Mouse (Mus musculus) embryonic stem cell, embryonic (primary cell): Measurements from ENCODE around the gene Nrxn3.

ENCODE experiments used
- CTCF ChIA-PET, 4 experiments: fragments of 300-600 bp in 2 of 4; fragments of 350-600 bp in 2 of 4; sonication (Branson Sonifier 250); formaldehyde crosslinking; loops; one replicate each; lab custom pipeline; 2022; ENCODE audit warnings: inconsistent platforms in 2 of 4; lab: Charles Lee
- POLR2A ChIA-PET, 4 experiments: fragments of 300-600 bp in 2 of 4; fragments of 350-600 bp in 2 of 4; sonication (Branson Sonifier 250); formaldehyde crosslinking; loops; one replicate each; lab custom pipeline; 2022; ENCODE audit warnings: antibody characterized with exemption in 4 of 4, inconsistent platforms in 1 of 4; lab: Charles Lee

Gene Nrxn3

DNA sequence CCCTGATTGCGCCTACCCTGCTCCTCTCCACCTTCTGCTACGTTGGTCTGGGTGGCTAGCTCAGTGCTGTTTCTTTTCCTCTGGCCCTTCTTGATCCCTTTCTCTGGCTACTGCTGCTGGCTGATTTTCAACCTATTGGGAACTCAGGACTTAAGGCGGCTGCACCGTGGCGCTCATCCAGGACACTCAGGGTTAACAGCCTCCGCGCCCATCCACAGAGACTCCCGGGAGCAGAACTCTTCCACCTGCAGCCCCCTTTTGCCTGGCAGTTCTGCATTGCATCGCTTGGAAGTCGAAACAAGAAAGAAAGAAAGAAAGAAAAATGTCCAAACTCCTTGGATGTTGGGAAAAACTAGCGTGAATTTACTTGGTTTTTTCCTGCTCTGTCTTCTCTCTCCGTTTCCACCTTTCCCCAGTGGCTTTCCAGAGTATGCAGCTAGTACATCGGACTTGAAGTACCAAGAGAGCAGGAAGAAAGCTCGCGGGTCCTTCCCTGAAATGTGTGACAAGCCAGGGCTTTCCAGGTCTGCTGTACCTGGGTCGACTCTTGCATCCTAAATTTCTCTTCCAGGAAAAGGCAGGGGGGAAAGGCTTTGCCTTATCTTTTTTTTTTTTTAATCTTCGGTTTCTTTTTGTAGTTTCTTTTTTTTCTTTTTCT lies 1090.0 kb downstream of the Nrxn3 start:
- ChIA-PET POLR2A (interaction anchor here in 2 of 4 experiments (1.0 kb wide), 2 partner anchors 11 to 1777 kb away, joined by 3 read pairs; partner anchors contain the start of gene Gtf2a1 (in 1 of the 2)), CTCF (no interaction called here)

GRCm38 (mm10) chr12:89813294-89813693 lies 1090.6 kb downstream of the Nrxn3 start:
- CTCF ChIA-PET = no interaction called here
- POLR2A ChIA-PET = no interaction called here

DNA sequence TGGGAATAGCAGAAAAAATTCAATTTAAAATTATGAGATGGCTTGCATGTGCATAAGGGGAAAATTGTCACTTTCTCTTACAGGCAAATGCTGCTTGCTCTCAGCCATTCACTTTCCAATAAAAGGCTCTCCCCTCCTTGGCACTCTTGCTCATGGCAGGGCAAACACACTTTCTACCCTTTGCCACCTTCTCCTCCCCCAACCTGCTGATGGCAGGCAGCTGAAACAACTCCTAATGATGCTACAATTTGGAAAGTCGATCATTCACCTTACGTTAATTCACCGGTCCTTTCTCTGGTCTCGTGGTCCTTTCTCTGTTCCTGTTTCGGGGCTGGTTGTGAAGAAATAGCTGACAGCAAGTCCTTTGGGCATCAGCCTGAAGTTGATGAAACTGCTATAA lies 1091.0 kb downstream of the Nrxn3 start:
- POLR2A ChIA-PET = no interaction called here
- CTCF ChIA-PET = no interaction called here

DNA sequence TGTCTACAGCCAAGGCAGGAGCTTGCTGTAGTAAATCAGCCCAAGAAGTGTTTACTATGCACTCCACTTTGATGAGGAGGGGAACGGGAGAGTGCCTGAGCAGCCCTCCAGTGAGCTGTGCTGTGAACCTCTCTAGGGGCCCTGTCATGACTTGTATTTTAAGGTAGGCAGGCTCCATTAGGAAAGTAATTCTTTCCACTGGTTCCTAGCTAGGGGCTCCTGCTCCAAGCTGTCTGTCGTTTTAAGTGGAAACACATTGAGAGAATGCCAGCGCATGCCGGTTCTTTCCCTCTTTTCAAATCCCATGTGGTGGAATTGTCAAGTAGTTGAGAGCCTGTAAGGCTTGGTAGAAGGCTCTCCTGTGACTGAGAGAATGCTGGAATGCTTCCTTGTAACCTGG lies 1091.9 kb downstream of the Nrxn3 start:
- CTCF ChIA-PET = no interaction called here
- POLR2A ChIA-PET = no interaction called here

DNA sequence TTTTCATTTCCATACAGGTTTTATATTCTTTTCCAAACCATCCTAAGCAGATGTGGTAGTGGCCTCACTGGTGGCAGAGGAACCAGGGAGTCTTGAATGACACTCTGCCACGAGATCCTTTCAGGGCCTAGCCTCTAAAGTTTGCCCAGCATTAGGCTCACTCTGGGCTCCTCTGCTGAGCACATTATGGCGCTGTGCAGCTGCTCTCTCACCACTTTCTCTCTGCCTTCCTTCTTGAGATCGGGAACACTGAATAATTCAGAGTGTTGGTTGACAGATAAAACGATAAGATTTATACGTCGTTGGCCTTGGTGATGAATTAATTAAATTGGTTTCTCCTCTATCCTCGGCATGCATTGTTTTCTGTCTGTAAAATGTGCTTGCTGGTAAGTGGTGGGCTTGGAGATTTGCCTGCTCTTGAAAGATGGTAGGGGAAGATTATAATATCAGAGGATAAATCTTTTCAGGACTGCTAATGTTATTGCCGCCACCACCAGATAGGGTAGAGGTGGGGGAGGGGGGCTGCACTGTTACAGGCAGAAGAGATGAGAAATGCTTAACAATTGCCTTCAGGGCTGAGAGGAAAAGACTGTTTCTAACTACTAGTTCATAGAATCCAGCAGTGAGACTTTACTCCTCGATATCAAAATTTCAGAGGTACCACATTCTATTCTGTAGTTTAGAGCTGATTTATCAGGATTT lies 1094.5 kb downstream of the Nrxn3 start:
- ChIA-PET POLR2A (interaction anchor here in 1 of 4 experiments (0.6 kb wide), 1 partner anchor 581 kb away, joined by 3 read pairs; no protein-coding TSS in a partner anchor), CTCF (no interaction called here)

DNA sequence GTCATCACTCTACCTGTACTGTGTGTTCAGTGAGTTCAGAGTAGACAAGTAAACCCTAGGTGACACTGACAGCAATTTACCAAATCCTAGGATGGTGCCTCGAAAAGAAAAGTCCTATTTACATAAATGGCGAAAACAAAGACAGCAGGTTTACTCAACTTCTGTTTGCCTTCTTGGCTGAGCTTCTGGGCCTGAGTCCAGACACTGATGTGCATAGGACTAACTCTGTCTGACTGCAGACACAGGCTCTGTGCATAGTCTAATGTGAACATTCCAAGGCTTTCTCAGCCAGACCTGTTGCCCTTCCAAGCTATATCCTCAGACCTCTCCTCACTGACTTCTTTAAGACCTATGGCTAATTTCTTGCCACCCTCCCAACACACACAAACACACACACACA lies 1095.5 kb downstream of the Nrxn3 start:
- CTCF ChIA-PET = no interaction called here
- POLR2A ChIA-PET = no interaction called here

DNA sequence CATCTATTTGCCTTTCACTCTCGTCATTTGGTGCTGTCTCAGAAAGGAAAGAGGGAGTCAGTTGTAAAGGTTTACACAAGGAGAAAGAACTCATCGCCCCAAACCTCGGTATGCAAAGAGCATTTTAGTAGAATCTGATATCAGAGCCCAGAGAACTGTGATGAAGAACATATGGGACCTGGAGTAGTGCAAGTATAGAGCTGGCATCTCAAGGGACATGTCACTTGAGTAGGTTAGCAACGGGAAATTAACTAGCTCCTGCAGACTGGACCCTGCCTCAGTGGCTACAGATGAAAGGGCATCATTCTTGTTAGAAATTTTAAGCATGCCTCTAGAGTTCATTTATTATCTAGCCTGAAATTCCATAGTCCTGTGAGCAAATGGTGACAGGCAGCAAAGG lies 1099.5 kb downstream of the Nrxn3 start:
- ChIA-PET POLR2A (no interaction called here), CTCF (no interaction called here)

DNA sequence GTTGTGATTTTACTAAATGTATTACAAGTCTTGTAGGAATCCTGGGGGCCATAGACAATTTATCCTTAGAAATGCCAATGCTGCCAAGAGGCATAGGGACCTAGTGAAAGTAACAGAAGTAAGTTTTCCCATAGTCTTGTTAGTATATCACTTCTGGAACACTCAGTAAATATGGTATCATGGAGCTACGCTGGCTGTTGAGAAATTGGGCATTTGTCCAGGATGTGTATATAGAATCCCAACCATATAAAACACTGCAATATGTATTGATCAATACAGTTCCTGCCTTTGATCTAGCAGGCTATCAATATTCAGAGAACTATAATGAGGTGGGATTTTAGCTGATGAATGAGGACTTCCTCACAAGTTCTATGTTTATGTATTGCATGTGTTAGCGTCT lies 1107.3 kb downstream of the Nrxn3 start:
- ChIA-PET POLR2A (no interaction called here), CTCF (no interaction called here)

DNA sequence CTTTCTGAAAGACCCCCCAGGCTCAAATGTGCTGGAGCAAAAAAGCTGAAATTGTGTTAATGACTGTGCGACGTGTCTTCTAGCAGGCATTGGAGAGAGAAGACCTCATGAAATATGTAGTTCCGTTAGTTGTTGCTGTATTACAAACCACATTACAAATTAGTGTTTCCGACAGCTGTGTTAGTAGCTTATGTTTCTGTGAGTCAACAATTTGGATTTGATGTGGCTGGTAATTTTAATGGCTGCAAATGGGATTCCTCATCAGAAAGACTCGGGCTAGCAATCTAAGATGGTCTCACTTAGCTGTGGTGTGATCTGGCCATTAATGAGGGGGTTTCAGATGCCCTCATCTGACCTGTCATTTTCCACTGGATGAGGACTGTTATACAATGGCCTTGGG lies 1107.7 kb downstream of the Nrxn3 start:
- ChIA-PET CTCF (no interaction called here), POLR2A (no interaction called here)

- CTCF ChIA-PET = no interaction called here
- POLR2A ChIA-PET = no interaction called here
These were observed 1108.6 kb downstream of the Nrxn3 start for GRCm38 (mm10) chr12:89831300-89831699.

- ChIA-PET CTCF (interaction anchor here in 1 of 4 experiments (0.6 kb wide), 1 partner anchor 219 kb away, joined by 3 read pairs; no protein-coding TSS in a partner anchor), POLR2A (no interaction called here)
These were observed 1113.6 kb downstream of the Nrxn3 start for GRCm38 (mm10) chr12:89836271-89836670.

- POLR2A ChIA-PET = no interaction called here
- CTCF ChIA-PET = no interaction called here
These were observed 1120.2 kb downstream of the Nrxn3 start for GRCm38 (mm10) chr12:89842861-89843260.

- POLR2A ChIA-PET = no interaction called here
These were observed 1125.4 kb downstream of the Nrxn3 start for GRCm38 (mm10) chr12:89848116-89848515.

GRCm38 (mm10) chr12:89854355-89854754 lies 1131.7 kb downstream of the Nrxn3 start:
- POLR2A ChIA-PET = interaction anchor here in 1 of 4 experiments (0.6 kb wide), 1 partner anchor 14 kb away, joined by 3 read pairs; no protein-coding TSS in a partner anchor
- CTCF ChIA-PET = interaction anchor here in 1 of 4 experiments (0.6 kb wide), 1 partner anchor 1131 kb away, joined by 4 read pairs; no protein-coding TSS in a partner anchor

More at GRCm38 (mm10) chr12:89848116-89848515, 1125.4 kb downstream of the Nrxn3 start:
- CTCF ChIA-PET = no interaction called here

- ChIA-PET POLR2A (no interaction called here), CTCF (no interaction called here)
These were observed 1144.4 kb downstream of the Nrxn3 start for GRCm38 (mm10) chr12:89867124-89867523.

DNA sequence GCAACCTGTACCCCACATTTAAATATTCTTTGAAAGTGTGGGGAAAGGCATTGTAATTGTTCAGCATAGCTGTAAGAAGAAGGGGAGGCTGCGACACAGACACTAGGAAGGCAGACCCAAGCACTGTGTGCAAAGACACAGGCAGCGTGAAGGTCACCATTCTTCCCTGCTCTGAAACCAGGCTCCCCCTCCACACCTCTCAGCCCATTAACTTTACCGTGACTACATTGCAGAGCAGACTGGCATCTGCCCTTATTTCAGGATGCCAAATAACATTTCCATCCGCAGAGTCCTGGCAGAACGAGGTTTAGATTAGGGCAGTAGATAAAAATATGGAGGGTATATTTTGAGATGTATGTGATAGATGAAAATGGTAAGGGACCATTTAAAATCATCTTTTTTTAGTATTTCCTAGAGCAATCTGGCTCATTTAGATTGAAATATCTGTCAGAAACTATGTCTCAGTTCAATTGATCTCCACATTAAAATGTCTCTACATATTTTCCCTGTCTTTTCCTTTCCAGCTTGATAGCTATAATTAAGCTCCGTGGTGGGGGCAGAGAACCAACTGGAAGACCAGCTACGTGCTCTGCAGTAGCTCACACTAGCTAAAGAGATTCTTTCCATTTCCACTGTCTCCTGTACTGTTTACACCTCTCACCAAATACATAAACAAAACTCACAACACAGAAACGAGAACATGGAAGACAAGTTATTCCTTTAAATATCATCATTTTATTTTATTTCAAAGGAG lies 1160.1 kb downstream of the Nrxn3 start:
- POLR2A ChIA-PET = no interaction called here
- CTCF ChIA-PET = no interaction called here

GRCm38 (mm10) chr12:89884576-89884975 lies 1161.9 kb downstream of the Nrxn3 start:
- POLR2A ChIA-PET = no interaction called here
- CTCF ChIA-PET = no interaction called here

DNA sequence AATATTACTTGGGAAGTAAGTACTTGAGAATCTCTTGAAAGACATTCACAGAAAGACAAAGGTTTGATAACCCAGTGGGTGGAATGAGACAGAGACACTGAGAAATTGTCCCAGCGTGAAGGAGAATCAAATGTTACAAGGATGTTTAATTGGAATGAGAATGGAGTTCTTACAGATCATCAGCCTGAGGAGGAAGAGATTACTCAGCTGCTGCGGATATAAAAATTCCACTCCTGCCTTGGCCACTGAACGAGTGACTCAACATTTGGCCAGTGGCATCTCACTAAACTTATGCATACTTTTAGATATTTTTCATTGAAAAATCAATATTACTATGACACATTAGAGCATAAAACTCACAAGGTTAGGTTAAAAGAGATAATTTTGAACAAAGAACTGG lies 1166.0 kb downstream of the Nrxn3 start:
- ChIA-PET POLR2A (no interaction called here), CTCF (no interaction called here)

- POLR2A ChIA-PET = no interaction called here
- CTCF ChIA-PET = no interaction called here
These were observed 1174.2 kb downstream of the Nrxn3 start for GRCm38 (mm10) chr12:89896901-89897300.

GRCm38 (mm10) chr12:89909578-89909977 lies 1186.9 kb downstream of the Nrxn3 start:
- ChIA-PET CTCF (no interaction called here), POLR2A (no interaction called here)
